Mouse (Mus musculus) bone marrow macrophage, adult 2 months (primary cell): ENCODE results near the gene Ccdc74a.

Experiments used
- CTCF ChIP-seq: IDR thresholded peaks from 2 replicates; pipeline ENCODE4 v1.5.1; 2012; ENCODE audit warnings: low read depth, mild to moderate bottlenecking, low read length, moderate library complexity
- POLR2A ChIP-seq: IDR thresholded peaks from 2 replicates; pipeline ENCODE4 v1.6.1; 2012; ENCODE audit warnings: mild to moderate bottlenecking, low read depth, low read length, borderline replicate concordance

DNA sequence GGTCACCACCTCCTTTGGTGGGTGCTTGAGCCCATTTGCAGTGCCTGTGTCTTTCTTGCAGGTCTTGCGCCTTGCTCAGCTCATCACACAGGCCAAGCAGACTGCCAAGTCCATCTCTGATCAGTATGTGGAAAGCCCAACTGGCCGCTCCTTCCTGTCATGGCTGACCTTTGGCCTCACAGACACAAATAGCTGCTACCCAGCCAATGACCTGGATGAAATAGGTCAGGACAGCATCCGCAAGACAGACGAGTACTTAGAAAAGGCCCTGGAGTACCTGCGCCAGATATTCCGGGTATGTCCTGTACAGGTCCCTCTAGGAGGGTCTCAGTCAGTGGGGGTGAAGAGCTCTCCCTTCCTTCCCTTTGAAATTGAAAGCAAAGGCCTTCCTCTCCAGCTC is 5.0 kb upstream of the Ccdc74a start:
- TF ChIP-seq CTCF (no peak), POLR2A (no peak)
